Mouse (Mus musculus) stomach, postnatal 0 days (tissue): ENCODE results near the gene Rgs12.

ENCODE experiments used
- CTCF ChIP-seq: IDR thresholded peaks from 2 replicates; pipeline ENCODE4 v1.5.1; 2016; ENCODE audit warnings: antibody characterized with exemption, low read depth, mild to moderate bottlenecking, moderate library complexity
- EP300 ChIP-seq: optimal IDR thresholded peaks from 2 replicates; pipeline ENCODE3; 2016; ENCODE audit warnings: antibody characterized with exemption

DNA sequence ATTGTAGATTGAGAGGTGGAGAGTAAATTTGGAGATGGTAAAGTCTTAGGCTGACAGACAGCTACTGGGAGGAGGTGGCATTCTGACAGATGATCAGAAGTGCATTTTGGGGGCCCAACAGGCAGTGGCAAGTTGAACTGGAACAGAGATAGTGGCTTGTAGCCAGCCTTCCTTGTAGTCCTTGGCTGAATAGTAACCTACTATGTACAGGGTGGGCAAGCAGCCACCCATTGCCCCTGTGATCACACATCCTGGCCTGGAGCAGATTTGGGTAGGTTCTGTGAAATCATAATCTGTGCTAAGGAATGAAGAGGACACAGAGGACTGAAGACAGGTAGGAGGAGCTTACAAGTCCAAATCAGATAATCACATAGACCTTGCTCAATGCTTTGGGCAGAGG lies 44.8 kb upstream of the Rgs12 start:
- TF ChIP-seq CTCF, result no peak
- TF ChIP-seq EP300, result no peak
